ENCODE assay signal across 16 mouse cellular contexts in the genomic region with DNA sequence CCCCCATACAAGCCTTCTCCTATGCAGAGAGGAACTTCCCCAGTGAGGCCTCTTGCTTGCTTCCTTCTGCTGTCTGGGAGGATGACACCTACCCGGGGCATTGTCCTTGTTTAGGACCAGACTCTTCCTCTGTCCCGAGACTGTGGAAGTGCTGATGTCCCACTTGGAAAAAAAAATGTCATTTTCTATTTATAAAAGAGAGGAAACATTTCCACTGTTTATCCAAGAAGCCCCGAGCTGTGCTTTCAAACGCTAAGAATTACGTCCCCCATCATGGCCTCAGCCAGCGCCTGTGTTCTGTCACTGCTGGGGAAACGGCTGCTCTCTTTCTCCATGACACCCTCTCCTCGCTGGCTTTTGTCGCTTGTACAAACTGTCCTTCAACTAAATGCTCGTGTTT.
DNase-seq lines count a peak whose midpoint lies in the region; ATAC-seq and TF ChIP-seq lines count a peak whose summit lies in the region.
"Had no signal": no experiment of that assay in that cellular context is flagged by ENCODE, and none has a peak within 500 bp of the region (broad histone marks: within the 10 kb centered on the region; RNA-seq: fewer than 3 reads in every experiment).

No protein-coding gene starts in this region.

- TF ChIP-seq EP300 in heart, adult 2 months (IDR thresholded peaks at IDR 0.05; ENCODE audit: insufficient read depth, low read depth, low read length): no peak
- no peak for TF ChIP-seq EP300 in liver, postnatal 0 days (IDR thresholded peaks at IDR 0.05; ENCODE audit: low read depth)

- H3K4me2 ChIP-seq in liver, postnatal 0 days (ENCODE audit: low read depth, low read length): no peak overlapping the region
- H3K4me2 ChIP-seq in kidney, postnatal 0 days (ENCODE audit: low read length): no peak overlapping the region
- H3K4me2 ChIP-seq: hindbrain, embryonic 15.5 days; limb, embryonic 13.5 days had no signal

- intact Hi-C loops in heart, adult 2 months (cut with DNase I): no loop called here
- intact Hi-C loops in left cerebral cortex, postnatal 25 days (cut with DNase I): no loop called here

- DNase-seq in heart, adult 11 months: peak; percentile 90
- DNase-seq in heart, adult 2 months: no peak
- DNase-seq in liver, adult 2 months (ENCODE audit: extremely low read depth, low read depth, low spot score): peak; percentile 39
- DNase-seq in liver, postnatal 0 days: no peak
- DNase-seq in kidney, postnatal 0 days (ENCODE audit: low spot score): peak; percentile 89
- peak; percentile 45 to 75 for DNase-seq in lung, postnatal 4 days
- DNase-seq in left cerebral cortex, postnatal 25 days (ENCODE audit: low spot score in 2 of 2): no peak
- DNase-seq in testis, postnatal 10 days (ENCODE audit: low spot score): no peak
- DNase-seq: cerebellum, adult 11 months; gastrocnemius, adult 2 months; layer of hippocampus, adult 9-11 months; thymus, postnatal 14 days had no signal

- no peak for TF ChIP-seq POLR2A in heart, adult 2 months (IDR thresholded peaks at IDR 0.05; ENCODE audit: insufficient read depth, low read depth, low read length)
- TF ChIP-seq POLR2A in liver, adult 2 months (IDR thresholded peaks at IDR 0.05; ENCODE audit: extremely low read depth, insufficient read depth, low read length): no peak

- H3K9ac ChIP-seq in heart, adult 2 months (ENCODE audit: low read depth, low read length): no peak overlapping the region
- no peak overlapping the region for H3K9ac ChIP-seq in liver, adult 2 months (ENCODE audit: low read depth, low read length)
- no peak overlapping the region for H3K9ac ChIP-seq in liver, postnatal 0 days (replicated peaks)
- H3K9ac ChIP-seq in kidney, postnatal 0 days (ENCODE audit: low read depth, low read length): no peak overlapping the region
- H3K9ac ChIP-seq: hindbrain, embryonic 15.5 days; limb, embryonic 13.5 days had no signal

- no peak overlapping the region for H3K27ac ChIP-seq in heart, adult 2 months
- H3K27ac ChIP-seq in liver, adult 2 months (replicated peaks; ENCODE audit: insufficient read depth, low read depth, low read length): no peak overlapping the region
- H3K27ac ChIP-seq in liver, postnatal 0 days (ENCODE audit: low read depth): no peak overlapping the region
- peak overlapping the region; percentile 54 for H3K27ac ChIP-seq in kidney, postnatal 0 days
- H3K27ac ChIP-seq: forebrain, embryonic 10.5 days; gastrocnemius, adult 2 months; hindbrain, embryonic 15.5 days; limb, embryonic 13.5 days had no signal

- TF ChIP-seq CTCF in heart, adult 2 months (IDR thresholded peaks at IDR 0.05): no peak
- no peak for TF ChIP-seq CTCF in liver, adult 2 months (IDR thresholded peaks at IDR 0.05; ENCODE audit: low read depth, low read length)
- TF ChIP-seq CTCF in liver, postnatal 0 days (IDR thresholded peaks at IDR 0.05; ENCODE audit: low read depth): no peak
- TF ChIP-seq CTCF in kidney, postnatal 0 days (IDR thresholded peaks at IDR 0.05; ENCODE audit: low read depth): no peak

- H3K79me2 ChIP-seq in heart, adult 2 months (replicated peaks; ENCODE audit: control insufficient read depth, insufficient read depth, low read length): no peaks in the 10 kb centered on the region
- H3K79me2 ChIP-seq in liver, adult 2 months (ENCODE audit: control insufficient read depth, insufficient read depth, low read length): 0 out of 2 replicates have a peak, but pooled peaks cover 7% of the 10 kb centered on the region

- no peak overlapping the region for H3K4me3 ChIP-seq in heart, adult 2 months
- no peak overlapping the region for H3K4me3 ChIP-seq in liver, adult 2 months (ENCODE audit: insufficient read depth, low read depth, low read length)
- no peak overlapping the region for H3K4me3 ChIP-seq in liver, postnatal 0 days (ENCODE audit: low read depth, low read length)
- H3K4me3 ChIP-seq in kidney, postnatal 0 days (replicated peaks; ENCODE audit: low read depth, low read length): no peak overlapping the region
- H3K4me3 ChIP-seq: forebrain, embryonic 10.5 days; gastrocnemius, adult 2 months; hindbrain, embryonic 15.5 days; limb, embryonic 13.5 days; myocyte had no signal

- no peaks in the 10 kb centered on the region for H3K9me3 ChIP-seq in liver, postnatal 0 days (ENCODE audit: low read length)
- no peaks in the 10 kb centered on the region for H3K9me3 ChIP-seq in kidney, postnatal 0 days (replicated peaks; ENCODE audit: low read length)
- H3K9me3 ChIP-seq: forebrain, embryonic 10.5 days; hindbrain, embryonic 15.5 days; limb, embryonic 13.5 days had no signal

- H3K36me3 ChIP-seq in heart, adult 2 months (ENCODE audit: control insufficient read depth, insufficient read depth, low read length): no peaks in the 10 kb centered on the region
- H3K36me3 ChIP-seq in liver, adult 2 months (ENCODE audit: control insufficient read depth, insufficient read depth, low read length): no peaks in the 10 kb centered on the region
- H3K36me3 ChIP-seq in liver, postnatal 0 days (replicated peaks; ENCODE audit: insufficient read depth, low read length): no peaks in the 10 kb centered on the region
- no peaks in the 10 kb centered on the region for H3K36me3 ChIP-seq in kidney, postnatal 0 days (ENCODE audit: insufficient read depth, low read length)
- H3K36me3 ChIP-seq: hindbrain, embryonic 15.5 days had no signal

- WGBS in heart, adult 2 months: 29% methylated on average over 10 of the region's 10 CpGs
- WGBS in liver, adult 2 months: 69% methylated on average over 10 of the region's 10 CpGs
- WGBS in liver, postnatal 0 days (ENCODE audit: insufficient replicate concordance): 28% methylated on average over 10 of the region's 10 CpGs
- 18% methylated on average over 10 of the region's 10 CpGs for whole genome bisulfite sequencing in kidney, postnatal 0 days

- H3K27me3 ChIP-seq in heart, adult 2 months (ENCODE audit: control insufficient read depth, insufficient read depth, low read length): no peaks in the 10 kb centered on the region
- no peaks in the 10 kb centered on the region for H3K27me3 ChIP-seq in liver, adult 2 months (ENCODE audit: control insufficient read depth, insufficient read depth, low read length)
- H3K27me3 ChIP-seq in liver, postnatal 0 days (ENCODE audit: insufficient read depth, low read length): no peaks in the 10 kb centered on the region
- no peaks in the 10 kb centered on the region for H3K27me3 ChIP-seq in kidney, postnatal 0 days (ENCODE audit: insufficient read depth, low read length)
- H3K27me3 ChIP-seq: hindbrain, embryonic 15.5 days; limb, embryonic 13.5 days had no signal

- peaks cover 1% of the 10 kb centered on the region; the same call in 1 of the 2 replicates for H3K4me1 ChIP-seq in heart, adult 2 months (ENCODE audit: control insufficient read depth, insufficient read depth, low read length)
- peaks cover 5% of the 10 kb centered on the region for H3K4me1 ChIP-seq in liver, adult 2 months (ENCODE audit: control insufficient read depth, insufficient read depth, low read length)
- peaks cover 4% of the 10 kb centered on the region; the same call in 1 of the 2 replicates for H3K4me1 ChIP-seq in liver, postnatal 0 days (ENCODE audit: insufficient read depth)
- H3K4me1 ChIP-seq in kidney, postnatal 0 days (replicated peaks; ENCODE audit: insufficient read depth, low read length): peaks cover 34% of the 10 kb centered on the region

- no peak for ATAC-seq in liver, postnatal 0 days
- ATAC-seq in kidney, postnatal 0 days (replicated peaks; ENCODE audit: low FRiP score, low read depth): no peak

Comparison
In these comparisons a context has a peak if more than half of its experiments do, and no peak if none do; other contexts are left out.
1. DNase-seq: peak in heart, adult 11 months (single experiment), liver, adult 2 months (single experiment), kidney, postnatal 0 days (single experiment) and lung, postnatal 4 days (2 of 2); none in heart, adult 2 months (0 of 2), liver, postnatal 0 days (single experiment), left cerebral cortex, postnatal 25 days (0 of 2) and testis, postnatal 10 days (single experiment).